Mouse (Mus musculus) midbrain, embryonic 11.5 days (tissue): ENCODE data around the gene Dse. TPM values are rescaled to one million over a fixed set of nuclear protein-coding genes. Genes with fewer than 3 reads are reported as not detected.

Source experiments
- ATAC-seq: fragments of 200-750 bp; cut with Nextera tagmentation; 2 replicates; pipeline ENCODE4 v1.8.0; 2017; ENCODE audit warnings: moderate TSS enrichment, moderate library complexity; ENCODE audit not compliant: low FRiP score
- DNase-seq: peaks from one replicate; pipeline ENCODE4 v3.0.0; 2015; ENCODE audit warnings: low spot score; ENCODE audit errors: missing footprints
- H3K27ac ChIP-seq: fragments of 300-500 bp; sonication (generic); 2 replicates; pipeline ENCODE4 v1.5.1; 2014; ENCODE audit warnings: low read depth, low read length
- H3K27me3 ChIP-seq: fragments of 300-500 bp; sonication (generic); 2 replicates; pipeline ENCODE4 v1.6.1; 2014; ENCODE audit warnings: mild to moderate bottlenecking, low read length, moderate library complexity, mixed read lengths; ENCODE audit not compliant: control insufficient read depth, insufficient read depth
- H3K36me3 ChIP-seq: fragments of 300-500 bp; sonication (generic); 2 replicates; pipeline ENCODE4 v1.6.1; 2014; ENCODE audit warnings: mild to moderate bottlenecking, low read length, moderate library complexity, mixed read lengths; ENCODE audit not compliant: control insufficient read depth, insufficient read depth
- H3K4me1 ChIP-seq: fragments of 300-500 bp; sonication (generic); 2 replicates; pipeline ENCODE4 v1.6.1; 2014; ENCODE audit warnings: low read length; ENCODE audit not compliant: control insufficient read depth, insufficient read depth
- H3K4me2 ChIP-seq: fragments of 300-500 bp; sonication (generic); 2 replicates; pipeline ENCODE4 v1.6.1; 2014; ENCODE audit warnings: mild to moderate bottlenecking, moderate library complexity
- H3K4me3 ChIP-seq: fragments of 300-500 bp; sonication (generic); 2 replicates; pipeline ENCODE4 v1.5.1; 2014; ENCODE audit warnings: low read depth, low read length
- H3K9ac ChIP-seq: fragments of 300-500 bp; sonication (generic); 2 replicates; pipeline ENCODE4 v1.6.1; 2014; ENCODE audit warnings: low read length
- H3K9me3 ChIP-seq: fragments of 300-500 bp; sonication (generic); 2 replicates; pipeline ENCODE4 v1.6.1; 2016; ENCODE audit warnings: low read length; ENCODE audit not compliant: control insufficient read depth
- WGBS: fragments of 180-500 bp; shearing (Covaris S2); extraction: QIAGEN DNeasy Blood & Tissue Kit; methylation state at CpG from one replicate; pipeline ENCODE4 v1.1.7; 2014; 5-methylcytosine and 5-hydroxymethylcytosine counted together
- polyA plus RNA-seq: library from polyadenylated mRNA; unstranded; fragments of >200 nt; fragmentation: Nextera tagmentation; extraction: Ambion mirVana; gene quantifications from 2 replicates; pipeline ENCODE4 v1.2.1, GENCODE M21; 2014

Dse gene
- polyA plus RNA-seq, 1 experiment from 2014 or later = 21.1 TPM

GRCm38 (mm10) chr10:34131356-34131755, 76.2 kb downstream of the Dse start:
- H3K4me3 ChIP-seq = no peak overlapping the region
- no peaks in the 10 kb centered on the region for H3K36me3 ChIP-seq
- DNase-seq (no peak), ATAC-seq (no peak)
- H3K9ac ChIP-seq = no peak overlapping the region
- H3K27ac ChIP-seq = no peak overlapping the region
- 85% methylated on average over 2 of the region's 2 CpGs for WGBS
- H3K4me1 ChIP-seq = no peaks in the 10 kb centered on the region
- no peaks in the 10 kb centered on the region for H3K9me3 ChIP-seq
- H3K27me3 ChIP-seq = no peaks in the 10 kb centered on the region; the same call in 1 of the 2 replicates
- H3K4me2 ChIP-seq = no peak overlapping the region

GRCm38 (mm10) chr10:34128391-34128790, 79.1 kb downstream of the Dse start:
- 87% methylated on average over 6 of the region's 6 CpGs for WGBS
- Histone ChIP-seq H3K27ac (no peak overlapping the region), H3K4me1 (no peaks in the 10 kb centered on the region), H3K36me3 (no peaks in the 10 kb centered on the region), H3K4me3 (no peak overlapping the region), H3K9ac (no peak overlapping the region), H3K9me3 (no peaks in the 10 kb centered on the region), H3K4me2 (no peak overlapping the region), H3K27me3 (no peaks in the 10 kb centered on the region; the same call in 1 of the 2 replicates)
- no peak for DNase-seq
- no peak for ATAC-seq

- H3K4me3 ChIP-seq = peak within 1 kb of the TSS; percentile 43
- no peaks in the 10 kb centered on the region for H3K4me1 ChIP-seq
- H3K9ac ChIP-seq = peak within 1 kb of the TSS; percentile 38
- no peak within 1 kb of the TSS for H3K27ac ChIP-seq
- 16% methylated on average over 44 of the region's 44 CpGs for WGBS
- peak; percentile 75 for ATAC-seq
- no peaks in the 10 kb centered on the region; the same call in 1 of the 2 replicates for H3K27me3 ChIP-seq
- H3K36me3 ChIP-seq = no peaks in the 10 kb centered on the region
- DNase-seq = peak; percentile 85
- no peaks in the 10 kb centered on the region for H3K9me3 ChIP-seq
- H3K4me2 ChIP-seq = peak within 1 kb of the TSS; percentile 65
Measured at GRCm38 (mm10) chr10:34127392-34128378, 79.8 kb downstream of the Dse start, which contains the start of gene Calhm6. TSS of gene Calhm6 (minus strand) at chr10:34127984.

GRCm38 (mm10) chr10:34118421-34118820, 89.1 kb downstream of the Dse start:
- Histone ChIP-seq H3K9me3 (no peaks in the 10 kb centered on the region), H3K4me1 (no peaks in the 10 kb centered on the region), H3K36me3 (no peaks in the 10 kb centered on the region), H3K4me2 (no peak overlapping the region), H3K27ac (no peak overlapping the region), H3K4me3 (no peak overlapping the region), H3K9ac (no peak overlapping the region), H3K27me3 (no peaks in the 10 kb centered on the region)
- ATAC-seq = no peak
- DNase-seq = no peak
- WGBS = 92% methylated on average over 2 of the region's 2 CpGs

- no peaks in the 10 kb centered on the region for H3K9me3 ChIP-seq
- no peak overlapping the region for H3K9ac ChIP-seq
- H3K4me1 ChIP-seq = no peaks in the 10 kb centered on the region
- H3K4me2 ChIP-seq = no peak overlapping the region
- no peaks in the 10 kb centered on the region for H3K36me3 ChIP-seq
- ATAC-seq = no peak
- no peak overlapping the region for H3K4me3 ChIP-seq
- DNase-seq = no peak
- H3K27me3 ChIP-seq = no peaks in the 10 kb centered on the region
- H3K27ac ChIP-seq = no peak overlapping the region
Measured at GRCm38 (mm10) chr10:34117770-34118169, 89.7 kb downstream of the Dse start.

GRCm38 (mm10) chr10:34117131-34117530, 90.4 kb downstream of the Dse start:
- ATAC-seq (no peak), DNase-seq (no peak)
- H3K9me3 ChIP-seq = no peaks in the 10 kb centered on the region
- no peak overlapping the region for H3K9ac ChIP-seq
- WGBS = 78% methylated on average over 3 of the region's 3 CpGs
- H3K36me3 ChIP-seq = no peaks in the 10 kb centered on the region
- no peak overlapping the region for H3K4me2 ChIP-seq
- no peak overlapping the region for H3K27ac ChIP-seq
- H3K4me1 ChIP-seq = no peaks in the 10 kb centered on the region
- H3K4me3 ChIP-seq = no peak overlapping the region
- H3K27me3 ChIP-seq = no peaks in the 10 kb centered on the region

GRCm38 (mm10) chr10:34111964-34112738, 95.4 kb downstream of the Dse start:
- no peak for ATAC-seq

GRCm38 (mm10) chr10:34110863-34111465, 96.6 kb downstream of the Dse start:
- 83% methylated on average over 13 of the region's 13 CpGs for WGBS
- ATAC-seq = no peak

More at GRCm38 (mm10) chr10:34111964-34112738, 95.4 kb downstream of the Dse start:
- Histone ChIP-seq H3K4me2 (no peak overlapping the region), H3K4me3 (no peak overlapping the region), H3K4me1 (no peaks in the 10 kb centered on the region), H3K9ac (no peak overlapping the region), H3K27me3 (no peaks in the 10 kb centered on the region), H3K9me3 (no peaks in the 10 kb centered on the region), H3K36me3 (no peaks in the 10 kb centered on the region), H3K27ac (no peak overlapping the region)
- WGBS = 72% methylated on average over 4 of the region's 4 CpGs
- DNase-seq = no peak

More at GRCm38 (mm10) chr10:34110863-34111465, 96.6 kb downstream of the Dse start:
- Histone ChIP-seq H3K27me3 (no peaks in the 10 kb centered on the region), H3K9ac (no peak overlapping the region), H3K4me2 (no peak overlapping the region), H3K36me3 (no peaks in the 10 kb centered on the region), H3K4me3 (no peak overlapping the region), H3K27ac (no peak overlapping the region), H3K9me3 (no peaks in the 10 kb centered on the region), H3K4me1 (no peaks in the 10 kb centered on the region)
- no peak for DNase-seq
